ENCODE assay signal across 22 mouse cellular contexts in genomic region chr6:13748931-13749638, GRCm38 (mm10).
DNase-seq lines count a peak whose midpoint lies in the region; ATAC-seq and TF ChIP-seq lines count a peak whose summit lies in the region.
"Had no signal": no experiment of that assay in that cellular context is flagged by ENCODE, and none has a peak within 500 bp of the region (broad histone marks: within the 10 kb centered on the region; RNA-seq: fewer than 3 reads in every experiment).

No protein-coding gene starts in this region.

- H3K4me3 ChIP-seq in embryonic facial prominence, embryonic 13.5 days, result no peak overlapping the region
- no peak overlapping the region for H3K4me3 ChIP-seq in embryonic facial prominence, embryonic 10.5 days
- H3K4me3 ChIP-seq in midbrain, embryonic 11.5 days (ENCODE audit: low read depth, low read length), result no peak overlapping the region
- no peak overlapping the region for H3K4me3 ChIP-seq in midbrain, postnatal 0 days (ENCODE audit: low read depth, low read length)
- no peak overlapping the region for H3K4me3 ChIP-seq in embryonic facial prominence, embryonic 15.5 days (replicated peaks)
- H3K4me3 ChIP-seq in midbrain, embryonic 16.5 days (ENCODE audit: low read depth, low read length), result no peak overlapping the region
- H3K4me3 ChIP-seq in lung, adult 2 months (replicated peaks; ENCODE audit: extremely low read depth, low read depth, low read length), result no peak overlapping the region
- H3K4me3 ChIP-seq: erythroblast, embryonic 14.5 days; intestine, embryonic 15.5 days; left cerebral cortex, adult 2 months had no signal

- no peaks in the 10 kb centered on the region for H3K36me3 ChIP-seq in embryonic facial prominence, embryonic 13.5 days
- H3K36me3 ChIP-seq in embryonic facial prominence, embryonic 10.5 days (replicated peaks), result no peaks in the 10 kb centered on the region
- no peaks in the 10 kb centered on the region for H3K36me3 ChIP-seq in midbrain, embryonic 11.5 days (ENCODE audit: control insufficient read depth, insufficient read depth, low read length)
- no peaks in the 10 kb centered on the region for H3K36me3 ChIP-seq in midbrain, postnatal 0 days (ENCODE audit: insufficient read depth, low read length)
- no peaks in the 10 kb centered on the region for H3K36me3 ChIP-seq in embryonic facial prominence, embryonic 15.5 days
- no peaks in the 10 kb centered on the region for H3K36me3 ChIP-seq in midbrain, embryonic 16.5 days (ENCODE audit: control insufficient read depth, insufficient read depth, low read length)
- H3K36me3 ChIP-seq: intestine, embryonic 15.5 days had no signal

- peak; percentile 59; the same call in 1 of the 2 replicates for ATAC-seq in embryonic facial prominence, embryonic 13.5 days (ENCODE audit: insufficient number of reproducible peaks, insufficient read depth, low FRiP score, low TSS enrichment, low read depth)
- peak; percentile 35; the same call in 1 of the 2 replicates for ATAC-seq in midbrain, embryonic 11.5 days (ENCODE audit: low FRiP score)
- ATAC-seq in midbrain, postnatal 0 days (ENCODE audit: low FRiP score), result no peak
- peak; percentile 60; the same call in 1 of the 2 replicates for ATAC-seq in embryonic facial prominence, embryonic 15.5 days (ENCODE audit: insufficient number of reproducible peaks, low FRiP score, low TSS enrichment, low read depth)
- peak; percentile 66; the same call in 1 of the 2 replicates for ATAC-seq in midbrain, embryonic 16.5 days
- no peak for ATAC-seq in megakaryocyte-erythroid progenitor cell, adult 5-6 weeks (replicated peaks; ENCODE audit: low FRiP score, low TSS enrichment, poor library complexity, severe bottlenecking)
- ATAC-seq: intestine, embryonic 15.5 days had no signal

- no peak for TF ChIP-seq CTCF in midbrain, postnatal 0 days (IDR thresholded peaks at IDR 0.05)
- TF ChIP-seq CTCF in lung, adult 2 months (IDR thresholded peaks at IDR 0.05; ENCODE audit: insufficient read depth, low read length), result no peak

- no peak overlapping the region for H3K27ac ChIP-seq in embryonic facial prominence, embryonic 13.5 days
- H3K27ac ChIP-seq in embryonic facial prominence, embryonic 10.5 days (replicated peaks), result no peak overlapping the region
- H3K27ac ChIP-seq in midbrain, embryonic 11.5 days (ENCODE audit: low read depth, low read length), result no peak overlapping the region
- no peak overlapping the region for H3K27ac ChIP-seq in midbrain, postnatal 0 days (ENCODE audit: low read depth, low read length)
- H3K27ac ChIP-seq in embryonic facial prominence, embryonic 15.5 days (replicated peaks), result no peak overlapping the region
- H3K27ac ChIP-seq in midbrain, embryonic 16.5 days (ENCODE audit: low read length), result no peak overlapping the region
- H3K27ac ChIP-seq: intestine, embryonic 15.5 days; left cerebral cortex, adult 2 months; stomach, postnatal 0 days had no signal

- H3K27me3 ChIP-seq in embryonic facial prominence, embryonic 13.5 days, result no peaks in the 10 kb centered on the region
- H3K27me3 ChIP-seq in embryonic facial prominence, embryonic 10.5 days (replicated peaks; ENCODE audit: low read depth, poor library complexity, severe bottlenecking), result no peaks in the 10 kb centered on the region
- no peaks in the 10 kb centered on the region for H3K27me3 ChIP-seq in midbrain, embryonic 11.5 days (ENCODE audit: control insufficient read depth, insufficient read depth, low read length)
- no peaks in the 10 kb centered on the region for H3K27me3 ChIP-seq in midbrain, postnatal 0 days (ENCODE audit: insufficient read depth, low read length)
- H3K27me3 ChIP-seq in embryonic facial prominence, embryonic 15.5 days, result no peaks in the 10 kb centered on the region
- no peaks in the 10 kb centered on the region for H3K27me3 ChIP-seq in midbrain, embryonic 16.5 days (ENCODE audit: control insufficient read depth, insufficient read depth, low read depth, low read length)
- H3K27me3 ChIP-seq: intestine, embryonic 15.5 days had no signal

- WGBS in embryonic facial prominence, embryonic 13.5 days, result 56% methylated on average over 7 of the region's 7 CpGs
- 46% methylated on average over 7 of the region's 7 CpGs for WGBS in embryonic facial prominence, embryonic 10.5 days
- WGBS in midbrain, embryonic 11.5 days, result 57% methylated on average over 7 of the region's 7 CpGs
- WGBS in midbrain, postnatal 0 days, result 50% methylated on average over 7 of the region's 7 CpGs
- 42% methylated on average over 7 of the region's 7 CpGs for WGBS in embryonic facial prominence, embryonic 15.5 days
- WGBS in midbrain, embryonic 16.5 days, result 52% methylated on average over 7 of the region's 7 CpGs
- 60% methylated on average over 7 of the region's 7 CpGs for WGBS in lung, adult 2 months

- no peak overlapping the region for H3K4me2 ChIP-seq in embryonic facial prominence, embryonic 13.5 days
- no peak overlapping the region for H3K4me2 ChIP-seq in midbrain, embryonic 11.5 days
- H3K4me2 ChIP-seq in midbrain, postnatal 0 days (ENCODE audit: low read depth, low read length, poor library complexity, severe bottlenecking), result no peak overlapping the region
- H3K4me2 ChIP-seq in embryonic facial prominence, embryonic 15.5 days (replicated peaks), result no peak overlapping the region
- H3K4me2 ChIP-seq in midbrain, embryonic 16.5 days (ENCODE audit: low read length), result no peak overlapping the region
- H3K4me2 ChIP-seq: intestine, embryonic 15.5 days had no signal

- no peak overlapping the region for H3K9ac ChIP-seq in embryonic facial prominence, embryonic 13.5 days
- H3K9ac ChIP-seq in midbrain, embryonic 11.5 days (ENCODE audit: low read length), result no peak overlapping the region
- no peak overlapping the region for H3K9ac ChIP-seq in midbrain, postnatal 0 days (replicated peaks; ENCODE audit: low read length, poor library complexity, severe bottlenecking)
- no peak overlapping the region for H3K9ac ChIP-seq in embryonic facial prominence, embryonic 15.5 days
- H3K9ac ChIP-seq in midbrain, embryonic 16.5 days (ENCODE audit: low read depth, low read length), result no peak overlapping the region
- H3K9ac ChIP-seq: intestine, embryonic 15.5 days had no signal

- TF ChIP-seq POLR2A in lung, adult 2 months (IDR thresholded peaks at IDR 0.05; ENCODE audit: borderline replicate concordance, extremely low read depth, low read depth, low read length), result no peak

- no peaks in the 10 kb centered on the region for H3K9me3 ChIP-seq in embryonic facial prominence, embryonic 13.5 days
- H3K9me3 ChIP-seq in embryonic facial prominence, embryonic 10.5 days, result no peaks in the 10 kb centered on the region
- H3K9me3 ChIP-seq in midbrain, embryonic 11.5 days (ENCODE audit: control insufficient read depth, low read length), result no peaks in the 10 kb centered on the region
- H3K9me3 ChIP-seq in midbrain, postnatal 0 days (ENCODE audit: low read length), result no peaks in the 10 kb centered on the region
- H3K9me3 ChIP-seq in embryonic facial prominence, embryonic 15.5 days (replicated peaks), result no peaks in the 10 kb centered on the region
- H3K9me3 ChIP-seq in midbrain, embryonic 16.5 days (replicated peaks; ENCODE audit: control insufficient read depth, low read length, poor library complexity, severe bottlenecking), result no peaks in the 10 kb centered on the region
- H3K9me3 ChIP-seq: intestine, embryonic 15.5 days had no signal

- DNase-seq in embryonic facial prominence, embryonic 10.5 days (ENCODE audit: low spot score), result no peak
- DNase-seq in midbrain, embryonic 11.5 days (ENCODE audit: low spot score, missing footprints), result peak; percentile 83
- DNase-seq in midbrain, postnatal 0 days (ENCODE audit: low spot score), result no peak
- DNase-seq in lung, adult 2 months, result no peak
- DNase-seq: adrenal gland, postnatal 36 days; cerebellum, adult 11-12 months; cerebellum, postnatal 25 days; gastrocnemius, postnatal 10 days; heart, postnatal 36 days; kidney, adult 9 months; kidney, postnatal 25 days; left cerebral cortex, postnatal 4 days; lung, adult 18-20 months; thymus, postnatal 25 days had no signal

- H3K4me1 ChIP-seq in embryonic facial prominence, embryonic 13.5 days, result no peaks in the 10 kb centered on the region
- H3K4me1 ChIP-seq in embryonic facial prominence, embryonic 10.5 days, result peaks cover 4% of the 10 kb centered on the region; the same call in 1 of the 2 replicates
- H3K4me1 ChIP-seq in midbrain, embryonic 11.5 days (ENCODE audit: control insufficient read depth, insufficient read depth, low read length), result no peaks in the 10 kb centered on the region
- H3K4me1 ChIP-seq in midbrain, postnatal 0 days (ENCODE audit: insufficient read depth, low read length), result no peaks in the 10 kb centered on the region
- no peaks in the 10 kb centered on the region for H3K4me1 ChIP-seq in embryonic facial prominence, embryonic 15.5 days
- peaks cover 6% of the 10 kb centered on the region for H3K4me1 ChIP-seq in midbrain, embryonic 16.5 days (ENCODE audit: control insufficient read depth, insufficient read depth, low read length)
- no peaks in the 10 kb centered on the region for H3K4me1 ChIP-seq in lung, adult 2 months (ENCODE audit: control insufficient read depth, insufficient read depth, low read length)
- H3K4me1 ChIP-seq: intestine, embryonic 15.5 days had no signal

Comparison
In these comparisons a context has a peak if more than half of its experiments do, and no peak if none do; other contexts are left out.
1. ATAC-seq: peak in embryonic facial prominence, embryonic 13.5 days (single experiment), midbrain, embryonic 11.5 days (single experiment), embryonic facial prominence, embryonic 15.5 days (single experiment) and midbrain, embryonic 16.5 days (single experiment); none in midbrain, postnatal 0 days (single experiment) and megakaryocyte-erythroid progenitor cell, adult 5-6 weeks (single experiment).